Mouse (Mus musculus): ENCODE data around the gene Smco3.

Smco3 gene

GRCm38 (mm10) chr6:136845706-136846480 is 10.6 kb upstream of the Smco3 start:
- DNase-seq (ENCODE audit: low spot score) = no peak

DNA sequence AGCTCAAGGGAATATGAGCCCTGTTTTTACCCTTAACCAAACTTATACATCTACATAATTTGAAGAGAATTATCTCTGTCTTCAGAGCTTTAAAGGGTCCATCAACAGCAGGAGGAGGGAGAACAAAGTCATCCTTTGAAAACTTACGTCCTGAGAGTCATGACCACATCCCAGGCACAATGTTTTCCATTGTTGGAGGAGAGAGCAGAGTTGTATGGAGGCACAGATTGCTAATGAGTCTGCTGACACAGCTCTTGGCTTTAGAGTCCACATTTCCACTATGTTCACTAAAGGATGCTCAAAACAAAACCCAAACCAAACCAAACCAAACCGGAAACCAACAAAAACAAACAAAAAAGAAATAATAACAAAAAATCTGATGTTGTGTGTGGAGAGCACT is 9.7 kb upstream of the Smco3 start:
- no peak for DNase-seq (ENCODE audit: low spot score)

- no peak for DNase-seq (ENCODE audit: low spot score)
Observed at GRCm38 (mm10) chr6:136837323-136837722, 2.1 kb upstream of the Smco3 start.

- DNase-seq (ENCODE audit: low spot score) = no peak
Observed at GRCm38 (mm10) chr6:136831712-136832111, 3.5 kb downstream of the Smco3 start.

DNA sequence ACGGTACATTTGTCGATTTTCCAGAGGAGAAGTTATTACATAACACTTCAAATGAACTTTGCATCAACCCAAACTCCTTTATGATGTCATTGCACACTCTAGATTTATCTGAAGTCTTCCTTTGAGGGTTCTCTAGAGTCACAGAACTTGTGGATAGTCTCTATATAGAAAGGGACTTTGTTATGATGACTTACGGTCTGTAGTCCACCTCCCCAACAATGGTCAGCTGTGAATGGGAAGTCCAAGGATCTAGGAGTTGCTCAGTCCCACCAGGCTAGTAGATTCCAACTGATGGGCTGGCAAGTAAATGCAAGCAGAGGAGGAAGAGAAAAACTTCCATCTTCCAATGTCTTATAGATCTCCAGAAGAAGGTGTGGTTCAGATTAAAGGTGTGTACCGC is 6.6 kb downstream of the Smco3 start:
- no peak for DNase-seq (ENCODE audit: low spot score)

GRCm38 (mm10) chr6:136827881-136828561 is 7.2 kb downstream of the Smco3 start, which contains the start of gene Wbp11:
Gene Wbp11 (minus strand): TSS chr6:136828233.
- peak; percentile 97 for DNase-seq (ENCODE audit: low spot score)

- no peak for DNase-seq (ENCODE audit: low spot score)
Observed at GRCm38 (mm10) chr6:136827516-136827880, 7.8 kb downstream of the Smco3 start, which contains the start of gene BC049715. Gene BC049715 (plus strand): TSS chr6:136827626.

DNA sequence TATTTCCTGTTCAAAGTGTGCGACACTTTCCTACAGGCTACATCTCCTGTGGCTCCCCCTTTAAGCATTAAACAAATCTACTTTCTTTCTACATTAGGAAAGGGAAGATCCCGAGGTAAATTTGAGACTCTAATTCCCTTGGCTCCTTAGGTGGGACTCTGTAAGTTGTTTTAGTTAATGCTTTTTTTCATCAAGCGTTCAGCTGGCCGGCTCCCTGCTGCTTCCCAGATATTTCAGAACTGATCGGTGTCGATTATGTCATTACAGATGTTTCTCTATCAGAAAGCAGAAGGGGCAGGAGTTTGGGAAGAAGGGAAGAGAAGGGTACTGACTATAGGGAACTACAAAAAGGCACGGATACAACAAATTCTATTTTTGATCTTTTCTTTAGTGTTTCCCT is 8.1 kb downstream of the Smco3 start:
- DNase-seq (ENCODE audit: low spot score) = no peak

GRCm38 (mm10) chr6:136824987-136825386 is 10.3 kb downstream of the Smco3 start:
- no peak for DNase-seq (ENCODE audit: low spot score)

GRCm38 (mm10) chr6:136821086-136821485 is 14.2 kb downstream of the Smco3 start:
- no peak for DNase-seq (ENCODE audit: low spot score)

GRCm38 (mm10) chr6:136820381-136820780 is 14.9 kb downstream of the Smco3 start:
- DNase-seq (ENCODE audit: low spot score) = no peak

GRCm38 (mm10) chr6:136817549-136817948 is 17.7 kb downstream of the Smco3 start:
- no peak for DNase-seq (ENCODE audit: low spot score)

GRCm38 (mm10) chr6:136816826-136817225 is 18.4 kb downstream of the Smco3 start:
- no peak for DNase-seq (ENCODE audit: low spot score)

DNA sequence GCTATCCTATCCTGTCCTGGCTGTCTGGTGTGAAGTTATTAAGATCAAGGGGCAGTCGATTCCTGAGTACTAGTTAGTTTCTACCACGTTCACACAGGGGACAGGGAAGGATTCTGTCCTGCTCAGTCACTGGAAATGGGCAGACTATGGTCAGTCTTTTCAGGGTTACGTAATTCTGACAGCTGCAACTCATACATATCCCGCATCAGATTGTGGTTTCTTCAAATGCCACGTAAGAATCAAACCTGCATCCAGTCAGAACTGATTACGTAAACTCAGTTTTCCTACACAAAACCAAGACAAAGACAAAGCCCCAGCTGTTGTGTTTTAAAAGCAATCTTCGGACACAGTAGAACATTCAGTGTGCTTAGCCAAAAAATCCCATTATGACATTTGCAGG is 19.9 kb downstream of the Smco3 start:
- DNase-seq (ENCODE audit: low spot score) = no peak

DNA sequence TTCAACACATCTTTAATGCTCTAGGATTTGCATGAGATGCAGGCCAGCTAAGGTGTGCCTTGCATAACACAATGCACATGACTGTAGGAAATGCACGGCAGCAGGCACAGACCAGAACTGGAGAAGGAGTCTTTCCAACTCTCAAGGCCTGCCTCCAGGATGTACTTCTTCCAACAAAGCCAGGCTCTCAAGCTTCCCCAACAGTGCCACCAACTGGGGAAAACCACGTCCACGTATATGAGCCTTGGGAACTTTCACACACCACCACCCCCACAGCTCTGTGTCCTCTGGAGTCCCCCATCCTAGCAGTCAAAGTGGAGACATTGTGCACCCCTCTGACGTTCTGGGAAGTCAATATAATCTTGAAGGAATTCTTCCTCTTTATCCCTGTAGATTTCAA is 22.1 kb downstream of the Smco3 start:
- DNase-seq (ENCODE audit: low spot score) = no peak

- no peak for DNase-seq (ENCODE audit: low spot score)
Observed at GRCm38 (mm10) chr6:136811196-136811595, 24.1 kb downstream of the Smco3 start.

- DNase-seq (ENCODE audit: low spot score) = no peak
Observed at GRCm38 (mm10) chr6:136809673-136810072, 25.6 kb downstream of the Smco3 start.

DNA sequence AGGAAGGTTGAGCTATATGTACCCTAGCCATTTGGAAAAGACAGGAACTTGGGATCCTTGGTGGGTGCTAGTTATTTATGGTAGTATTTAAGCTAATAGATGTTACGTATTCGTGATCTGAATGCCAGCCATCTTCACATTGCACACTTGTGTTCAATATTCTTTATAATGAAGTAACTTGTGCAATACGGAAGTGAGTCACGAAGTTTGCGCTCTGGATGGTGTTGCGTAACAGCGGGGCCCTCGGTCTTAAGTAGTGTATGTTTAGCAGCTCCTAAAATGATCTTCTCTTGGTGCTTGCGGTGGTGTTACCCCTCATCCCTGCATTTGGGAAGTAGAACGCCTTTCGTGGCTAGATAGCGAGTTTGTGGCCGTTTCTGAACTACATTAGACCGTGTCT is 26.2 kb downstream of the Smco3 start:
- no peak for DNase-seq (ENCODE audit: low spot score)

GRCm38 (mm10) chr6:136808631-136809046 is 26.6 kb downstream of the Smco3 start:
- no peak for DNase-seq (ENCODE audit: low spot score)

GRCm38 (mm10) chr6:136808014-136808417 is 27.2 kb downstream of the Smco3 start, which contains the start of gene H2afj:
Gene H2afj (plus strand): TSS chr6:136808244.
- DNase-seq (ENCODE audit: low spot score) = peak; percentile 99

DNA sequence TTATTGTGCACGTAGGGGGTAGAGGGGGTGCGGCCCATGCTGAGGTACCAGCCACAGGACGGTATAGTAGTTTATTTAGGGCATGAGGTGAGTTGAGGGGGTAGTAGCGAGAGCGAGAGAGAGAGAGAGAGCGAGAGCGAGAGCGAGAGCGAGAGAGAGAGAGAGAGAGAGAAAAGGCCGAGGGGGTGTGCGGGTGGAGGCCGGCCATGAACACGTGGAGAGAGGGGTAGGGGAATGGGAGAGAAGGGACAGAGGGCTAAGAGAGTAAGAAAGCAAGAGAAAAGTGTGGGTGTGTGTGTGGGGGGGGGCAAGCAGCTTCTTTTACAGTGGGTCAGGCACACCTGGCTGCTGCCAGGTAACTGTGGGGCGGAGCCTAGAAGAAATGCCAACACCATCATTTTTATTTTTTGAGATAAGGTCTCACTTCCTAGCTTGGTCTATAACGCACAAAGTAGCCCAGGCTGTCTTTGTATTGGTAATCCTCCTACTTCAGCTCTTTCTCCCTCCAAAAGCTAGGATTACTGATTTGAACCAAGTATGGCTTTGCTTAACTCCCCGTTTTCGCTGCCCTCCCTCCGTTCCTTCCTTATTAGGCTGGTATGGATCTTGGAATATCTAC is 27.7 kb downstream of the Smco3 start:
- DNase-seq (ENCODE audit: low spot score) = no peak

DNA sequence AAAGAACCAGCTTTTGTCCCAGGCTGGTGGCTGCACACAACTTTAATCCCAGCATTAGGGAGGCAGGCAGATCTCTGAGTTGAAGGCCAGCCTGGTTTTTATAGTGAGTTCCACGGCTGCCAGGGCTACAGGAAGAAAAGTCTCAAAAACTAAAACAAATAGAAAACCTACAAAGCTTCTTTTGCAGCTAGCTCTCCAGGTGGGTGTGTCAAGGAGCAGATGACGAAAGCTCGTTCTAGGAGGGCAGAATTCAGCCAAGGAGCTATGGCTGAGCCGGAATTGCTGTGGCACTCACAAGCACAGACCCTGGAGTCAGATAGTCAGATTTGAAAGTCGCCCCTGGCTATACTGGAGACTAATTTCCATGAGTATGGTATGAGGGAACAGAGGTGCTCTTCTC is 28.4 kb downstream of the Smco3 start:
- no peak for DNase-seq (ENCODE audit: low spot score)

GRCm38 (mm10) chr6:136805409-136805775 is 29.9 kb downstream of the Smco3 start:
- no peak for DNase-seq (ENCODE audit: low spot score)
